Mouse (Mus musculus) hindbrain, postnatal 0 days (tissue): Measurements from ENCODE around the gene Gm10272. TPM values are rescaled to one million over a fixed set of nuclear protein-coding genes. Genes with fewer than 3 reads are reported as not detected.
"Not testable (repeated sequence)": the region's sequence is repeated elsewhere in the genome, so short reads cannot be mapped to it uniquely, and the experiment has no call there.

Experiments used
- ATAC-seq: fragments of 200-750 bp; cut with Nextera tagmentation; 2 replicates; pipeline ENCODE4 v1.8.0; 2017; ENCODE audit warnings: mild to moderate bottlenecking, moderate TSS enrichment, moderate library complexity
- DNase-seq: peaks from one replicate; pipeline ENCODE4 v3.0.0-alpha.2; 2015; ENCODE audit warnings: low spot score
- H3K27ac ChIP-seq: fragments of 300-500 bp; sonication (generic); 2 replicates; pipeline ENCODE4 v1.5.1; 2014; ENCODE audit warnings: mild to moderate bottlenecking
- H3K27me3 ChIP-seq: fragments of 300-500 bp; sonication (generic); 2 replicates; pipeline ENCODE4 v1.6.1; 2014; ENCODE audit warnings: low read length, mixed read lengths; ENCODE audit not compliant: insufficient read depth
- H3K36me3 ChIP-seq: fragments of 300-500 bp; sonication (generic); 2 replicates; pipeline ENCODE4 v1.6.1; 2014; ENCODE audit warnings: low read length, mixed read lengths; ENCODE audit not compliant: insufficient read depth
- H3K4me1 ChIP-seq: fragments of 300-500 bp; sonication (generic); 2 replicates; pipeline ENCODE4 v1.6.1; 2014; ENCODE audit warnings: antibody characterized with exemption, low read length, mixed read lengths; ENCODE audit not compliant: insufficient read depth
- H3K4me2 ChIP-seq: fragments of 300-500 bp; sonication (generic); 2 replicates; pipeline ENCODE4 v1.6.1; 2014; ENCODE audit warnings: low read depth, mild to moderate bottlenecking, low read length, moderate library complexity, mixed read lengths
- H3K4me3 ChIP-seq: fragments of 300-500 bp; sonication (generic); 2 replicates; pipeline ENCODE4 v1.5.1; 2014; ENCODE audit warnings: low read length
- H3K9ac ChIP-seq: fragments of 300-500 bp; sonication (generic); replicated peaks from 2 replicates; pipeline ENCODE4 v1.6.1; 2014; ENCODE audit warnings: mild to moderate bottlenecking, low read length, moderate library complexity, mixed read lengths
- H3K9me3 ChIP-seq: fragments of 300-500 bp; sonication (generic); 2 replicates; pipeline ENCODE4 v1.6.1; 2016; ENCODE audit warnings: low read length, mixed read lengths
- CTCF ChIP-seq: IDR thresholded peaks from 2 replicates; pipeline ENCODE4 v1.5.1; 2016; ENCODE audit warnings: antibody characterized with exemption, control low read depth, low read depth
- WGBS: fragments of 180-500 bp; shearing (Covaris S2); extraction: QIAGEN DNeasy Blood & Tissue Kit; methylation state at CpG from one replicate; pipeline ENCODE4 v1.1.7; 2014; 5-methylcytosine and 5-hydroxymethylcytosine counted together
- polyA plus RNA-seq: library from polyadenylated mRNA; unstranded; fragments of >200 nt; fragmentation: Nextera tagmentation; extraction: Ambion mirVana; gene quantifications from 2 replicates; pipeline ENCODE4 v1.2.1, GENCODE M21; 2015
- total RNA-seq: library from RNA; depleted of rRNA; stranded (reverse); fragments of >200 nt; gene quantifications from 2 replicates; pipeline ENCODE4 v1.2.3, GENCODE M21; 2014

The Gm10272 gene
- total and polyA plus RNA-seq, 2 experiments from 2014 or later: not detected

- no peak within 1 kb of the TSS for H3K4me3 ChIP-seq
- no peak within 1 kb of the TSS for H3K9ac ChIP-seq
- H3K27ac ChIP-seq: no peak within 1 kb of the TSS
- no peak for DNase-seq
- TF ChIP-seq CTCF: no peak
- no peak for ATAC-seq
- no peaks in the 10 kb centered on the region for H3K36me3 ChIP-seq
- H3K4me2 ChIP-seq: no peak within 1 kb of the TSS
- WGBS: 36% methylated on average over 4 of the region's 4 CpGs
- H3K27me3 ChIP-seq: no peaks in the 10 kb centered on the region
- H3K9me3 ChIP-seq: no peaks in the 10 kb centered on the region
- H3K4me1 ChIP-seq: no peaks in the 10 kb centered on the region
These were observed 9.3 kb upstream of the Gm10272 start, which contains the start of gene Gm9508 for GRCm38 (mm10) chr10:77697133-77697532. Gene Gm9508 (minus strand): TSS chr10:77697233.

- 86% methylated on average over 3 of the region's 3 CpGs for WGBS
- no peak overlapping the region for H3K4me3 ChIP-seq
- no peak for ATAC-seq
- peak; percentile 43 for DNase-seq
- H3K36me3 ChIP-seq: no peaks in the 10 kb centered on the region
- H3K27me3 ChIP-seq: no peaks in the 10 kb centered on the region
- no peaks in the 10 kb centered on the region for H3K4me1 ChIP-seq
- H3K9ac ChIP-seq: no peak overlapping the region
- TF ChIP-seq CTCF: peak; percentile 44
- H3K9me3 ChIP-seq: 0 out of 2 replicates have a peak, but pooled peaks cover 5% of the 10 kb centered on the region
- H3K4me2 ChIP-seq: no peak overlapping the region
- H3K27ac ChIP-seq: no peak overlapping the region
These were observed 3.4 kb downstream of the Gm10272 start for GRCm38 (mm10) chr10:77709831-77710230.

GRCm38 (mm10) chr10:77711157-77711556, 4.7 kb downstream of the Gm10272 start, which contains the start of gene Gm10024:
Gene Gm10024 (plus strand): TSS chr10:77711457.
- H3K4me1 ChIP-seq, H3K4me3 ChIP-seq, DNase-seq, H3K4me2 ChIP-seq, H3K9ac ChIP-seq, H3K36me3 ChIP-seq, H3K9me3 ChIP-seq, ATAC-seq, H3K27me3 ChIP-seq, H3K27ac ChIP-seq: not testable (repeated sequence)

- no peaks in the 10 kb centered on the region for H3K9me3 ChIP-seq
These were observed 7.3 kb downstream of the Gm10272 start for GRCm38 (mm10) chr10:77713734-77714133.

GRCm38 (mm10) chr10:77715507-77715906, 9.1 kb downstream of the Gm10272 start, which contains the start of gene Gm10142:
Gene Gm10142 (plus strand): TSS chr10:77715807.
- no peak within 1 kb of the TSS for H3K27ac ChIP-seq
- no peak within 1 kb of the TSS for H3K4me3 ChIP-seq
- 88% methylated on average over 1 of the region's 1 CpGs for WGBS
- no peak within 1 kb of the TSS for H3K9ac ChIP-seq
- ATAC-seq (no peak), DNase-seq (no peak)
- H3K4me2 ChIP-seq: no peak within 1 kb of the TSS
- no peaks in the 10 kb centered on the region for H3K27me3 ChIP-seq
- no peak for TF ChIP-seq CTCF
- H3K4me1 ChIP-seq: no peaks in the 10 kb centered on the region
- no peaks in the 10 kb centered on the region for H3K36me3 ChIP-seq
- H3K9me3 ChIP-seq: 0 out of 2 replicates have a peak, but pooled peaks cover 2% of the 10 kb centered on the region

More at GRCm38 (mm10) chr10:77713734-77714133, 7.3 kb downstream of the Gm10272 start:
- Histone ChIP-seq H3K27ac (no peak overlapping the region), H3K27me3 (no peaks in the 10 kb centered on the region), H3K4me3 (no peak overlapping the region), H3K4me2 (no peak overlapping the region), H3K9ac (no peak overlapping the region), H3K4me1 (no peaks in the 10 kb centered on the region), H3K36me3 (no peaks in the 10 kb centered on the region)
- no peak for TF ChIP-seq CTCF
- DNase-seq (no peak), ATAC-seq (no peak)
- WGBS: 65% methylated on average over 4 of the region's 4 CpGs

GRCm38 (mm10) chr10:77720299-77720698, 13.9 kb downstream of the Gm10272 start, which contains the start of gene Krtap12-1:
Gene Krtap12-1 (plus strand): TSS chr10:77720599.
- DNase-seq: not testable (repeated sequence)

GRCm38 (mm10) chr10:77724855-77725254, 18.4 kb downstream of the Gm10272 start:
- Histone ChIP-seq H3K4me1 (no peaks in the 10 kb centered on the region), H3K27me3 (no peaks in the 10 kb centered on the region), H3K9me3 (0 out of 2 replicates have a peak, but pooled peaks cover 2% of the 10 kb centered on the region), H3K9ac (no peak overlapping the region), H3K4me3 (no peak overlapping the region), H3K27ac (no peak overlapping the region), H3K36me3 (no peaks in the 10 kb centered on the region), H3K4me2 (no peak overlapping the region)
- ATAC-seq: no peak
- 76% methylated on average over 8 of the region's 8 CpGs for WGBS
- no peak for TF ChIP-seq CTCF
- DNase-seq: no peak

More at GRCm38 (mm10) chr10:77720299-77720698, 13.9 kb downstream of the Gm10272 start, which contains the start of gene Krtap12-1:
- not testable (repeated sequence) for H3K4me3 ChIP-seq, H3K9me3 ChIP-seq, H3K9ac ChIP-seq, H3K27me3 ChIP-seq, H3K36me3 ChIP-seq, ATAC-seq, H3K4me2 ChIP-seq, H3K27ac ChIP-seq, H3K4me1 ChIP-seq
- WGBS: 89% methylated on average over 1 of the region's 1 CpGs
